Mouse (Mus musculus): ENCODE measurements around the gene Ttc25.

Ttc25 gene

GRCm38 (mm10) chr11:100544832-100545745 lies at the start of gene Ttc25:
TSS of gene Ttc25 (plus strand) at chr11:100545607.
- DNase-seq, result no peak

- no peak for DNase-seq
Observed at GRCm38 (mm10) chr11:100500241-100500640, 45.2 kb upstream of the Ttc25 start.

GRCm38 (mm10) chr11:100500651-100501050 lies 44.8 kb upstream of the Ttc25 start:
- no peak for DNase-seq

- DNase-seq, result no peak
Observed at GRCm38 (mm10) chr11:100501321-100501720, 44.1 kb upstream of the Ttc25 start.

GRCm38 (mm10) chr11:100504990-100505660 lies 40.3 kb upstream of the Ttc25 start:
- no peak for DNase-seq

GRCm38 (mm10) chr11:100505997-100506396 lies 39.4 kb upstream of the Ttc25 start:
- no peak for DNase-seq

- no peak for DNase-seq
Observed at GRCm38 (mm10) chr11:100510556-100510955, 34.9 kb upstream of the Ttc25 start.

- no peak for DNase-seq
Observed at GRCm38 (mm10) chr11:100512384-100512783, 33.0 kb upstream of the Ttc25 start.

- no peak for DNase-seq
Observed at GRCm38 (mm10) chr11:100513716-100514115, 31.7 kb upstream of the Ttc25 start.

GRCm38 (mm10) chr11:100515061-100515460 lies 30.3 kb upstream of the Ttc25 start:
- no peak for DNase-seq

- no peak for DNase-seq
Observed at GRCm38 (mm10) chr11:100515789-100516188, 29.6 kb upstream of the Ttc25 start.

GRCm38 (mm10) chr11:100516291-100516690 lies 29.1 kb upstream of the Ttc25 start:
- no peak for DNase-seq

GRCm38 (mm10) chr11:100518188-100518591 lies 27.2 kb upstream of the Ttc25 start:
- peak; percentile 94 for DNase-seq

- no peak for DNase-seq
Observed at GRCm38 (mm10) chr11:100519188-100519587, 26.2 kb upstream of the Ttc25 start.

GRCm38 (mm10) chr11:100520838-100521237 lies 24.6 kb upstream of the Ttc25 start:
- DNase-seq, result no peak

- DNase-seq, result no peak
Observed at GRCm38 (mm10) chr11:100524358-100524757, 21.0 kb upstream of the Ttc25 start.

- no peak for DNase-seq
Observed at GRCm38 (mm10) chr11:100524987-100525630, 20.3 kb upstream of the Ttc25 start.

GRCm38 (mm10) chr11:100526052-100526816 lies 19.2 kb upstream of the Ttc25 start:
- no peak for DNase-seq

- DNase-seq, result peak; percentile 79
Observed at GRCm38 (mm10) chr11:100527066-100527457, 18.3 kb upstream of the Ttc25 start.

GRCm38 (mm10) chr11:100527458-100528374 lies 17.7 kb upstream of the Ttc25 start, which contains the start of gene Acly:
TSS of gene Acly (minus strand) at chr11:100528000.
- DNase-seq, result peak; percentile 99

- no peak for DNase-seq
Observed at GRCm38 (mm10) chr11:100528375-100529165, 16.8 kb upstream of the Ttc25 start.
